Mouse (Mus musculus): ENCODE measurements around the gene Selenof. TPM values are rescaled to one million over a fixed set of nuclear protein-coding genes. Genes with fewer than 3 reads are reported as not detected.
A peak's percentile ranks its signal among the peaks of the same experiment; 100 is the strongest.
"Not testable (repeated sequence)": the region's sequence is repeated elsewhere in the genome, so short reads cannot be mapped to it uniquely, and the experiment has no call there.

The Selenof gene
- polyA plus RNA-seq, 1 experiment from 2014 or later, result 756 TPM

DNA sequence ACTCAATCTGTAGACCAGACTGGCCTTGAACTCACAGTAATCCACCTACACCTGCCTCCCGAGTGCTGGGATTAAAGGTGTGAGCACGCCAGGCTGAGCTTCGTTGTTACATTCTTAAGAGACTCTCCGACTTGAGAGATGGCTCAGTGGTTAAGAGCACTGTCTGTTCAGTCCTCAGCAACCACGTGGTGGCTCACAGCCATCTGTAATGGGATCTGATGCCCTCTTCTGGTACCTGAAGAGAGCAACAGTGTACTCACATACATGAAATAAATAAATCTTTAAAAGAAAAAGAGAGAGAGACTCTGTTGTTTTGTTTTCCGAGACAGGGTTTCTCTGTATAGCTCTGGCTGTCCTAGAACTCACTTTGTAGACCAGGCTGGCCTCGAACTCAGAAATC lies 35.7 kb downstream of the Selenof start:
- not testable (repeated sequence) for H3K4me3 ChIP-seq (ENCODE audit: low read length); H3K36me3 ChIP-seq (ENCODE audit: control insufficient read depth, insufficient read depth, low read length); H3K27me3 ChIP-seq (ENCODE audit: control insufficient read depth, insufficient read depth, low read depth, low read length); H3K9ac ChIP-seq (ENCODE audit: low read length); ATAC-seq (ENCODE audit: low read depth); H3K27ac ChIP-seq (ENCODE audit: low read length); H3K4me2 ChIP-seq (ENCODE audit: low read depth, low read length); H3K9me3 ChIP-seq (ENCODE audit: control insufficient read depth, low read length); H3K4me1 ChIP-seq (replicated peaks; ENCODE audit: control insufficient read depth, insufficient read depth, low read length)
- WGBS, result 59% methylated on average over 7 of the region's 7 CpGs

DNA sequence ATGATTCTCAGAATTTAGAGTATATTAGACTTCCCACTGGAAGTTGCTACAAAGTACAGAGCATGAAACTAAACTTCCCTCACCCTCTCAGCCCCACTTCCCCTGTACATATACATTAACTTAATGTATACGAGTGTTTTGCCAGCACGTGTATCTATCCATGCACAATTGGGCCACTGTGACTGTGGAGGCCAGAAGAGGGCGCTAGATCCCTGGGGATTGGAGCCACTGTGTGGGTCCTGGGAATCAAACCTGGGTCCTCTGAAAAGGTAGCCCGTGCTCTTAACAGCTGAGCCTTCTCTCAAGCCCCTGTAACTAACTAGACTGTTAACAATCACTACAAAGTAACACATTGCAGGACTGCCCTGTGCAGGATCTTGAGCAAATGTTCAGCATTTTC lies 36.3 kb downstream of the Selenof start:
- WGBS, result 65% methylated on average over 4 of the region's 4 CpGs
- Histone ChIP-seq H3K4me2 (ENCODE audit: low read depth, low read length) (no peak overlapping the region), H3K9ac (ENCODE audit: low read length) (no peak overlapping the region), H3K4me3 (ENCODE audit: low read length) (no peak overlapping the region), H3K36me3 (ENCODE audit: control insufficient read depth, insufficient read depth, low read length) (no peaks in the 10 kb centered on the region), H3K27me3 (ENCODE audit: control insufficient read depth, insufficient read depth, low read depth, low read length) (no peaks in the 10 kb centered on the region), H3K27ac (ENCODE audit: low read length) (no peak overlapping the region), H3K4me1 (replicated peaks; ENCODE audit: control insufficient read depth, insufficient read depth, low read length) (no peaks in the 10 kb centered on the region; the same call in 1 of the 2 replicates), H3K9me3 (ENCODE audit: control insufficient read depth, low read length) (no peaks in the 10 kb centered on the region)
- no peak for ATAC-seq (ENCODE audit: low read depth)

DNA sequence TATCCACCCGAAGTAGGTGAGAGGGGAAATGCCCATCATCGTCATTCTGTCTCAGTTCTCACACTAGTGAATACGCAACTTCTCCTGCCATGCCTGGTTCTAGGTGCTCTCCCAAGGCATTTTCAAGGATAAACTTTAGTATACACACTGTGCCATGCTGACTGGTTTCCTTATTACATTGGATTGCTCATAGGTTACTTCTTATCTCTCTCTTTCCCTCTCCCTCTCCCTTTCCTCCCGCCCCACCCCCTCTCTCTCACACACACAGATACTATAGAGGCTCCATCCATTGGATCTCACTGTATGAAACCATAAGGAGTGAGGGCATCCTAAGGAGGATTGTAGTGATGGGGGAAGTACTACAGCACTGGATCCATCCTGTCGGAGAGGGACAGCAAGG lies 38.0 kb downstream of the Selenof start:
- Histone ChIP-seq H3K4me3 (ENCODE audit: low read length) (no peak overlapping the region), H3K9me3 (ENCODE audit: control insufficient read depth, low read length) (no peaks in the 10 kb centered on the region), H3K4me2 (ENCODE audit: low read depth, low read length) (no peak overlapping the region), H3K36me3 (ENCODE audit: control insufficient read depth, insufficient read depth, low read length) (no peaks in the 10 kb centered on the region), H3K9ac (ENCODE audit: low read length) (no peak overlapping the region), H3K27me3 (ENCODE audit: control insufficient read depth, insufficient read depth, low read depth, low read length) (no peaks in the 10 kb centered on the region), H3K4me1 (replicated peaks; ENCODE audit: control insufficient read depth, insufficient read depth, low read length) (peaks cover 4% of the 10 kb centered on the region), H3K27ac (ENCODE audit: low read length) (no peak overlapping the region)
- 84% methylated on average over 5 of the region's 5 CpGs for WGBS
- no peak for ATAC-seq (ENCODE audit: low read depth)

DNA sequence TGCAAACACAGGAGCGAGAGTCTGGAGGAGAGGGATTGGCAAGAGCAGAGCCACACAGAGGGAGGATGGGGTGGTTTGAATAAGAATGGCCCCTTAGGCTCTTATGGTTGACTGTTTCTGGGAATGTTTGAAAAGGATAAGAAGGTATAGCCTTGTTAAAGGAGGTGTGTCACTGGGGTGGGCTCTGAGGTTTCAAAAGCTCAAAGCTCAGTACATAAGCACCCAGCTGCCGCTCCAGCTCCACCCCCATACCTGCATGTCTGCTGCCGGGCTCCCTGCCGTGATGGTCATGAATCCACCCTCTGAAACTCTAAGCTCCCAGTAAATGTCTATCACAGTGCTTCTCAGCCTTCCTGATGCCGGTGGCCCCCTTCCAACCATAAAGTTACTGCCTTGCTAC lies 40.7 kb downstream of the Selenof start:
- no peak overlapping the region for H3K27ac ChIP-seq (ENCODE audit: low read length)
- H3K4me2 ChIP-seq (ENCODE audit: low read depth, low read length), result no peak overlapping the region
- H3K4me1 ChIP-seq (replicated peaks; ENCODE audit: control insufficient read depth, insufficient read depth, low read length), result peaks cover 7% of the 10 kb centered on the region
- H3K36me3 ChIP-seq (ENCODE audit: control insufficient read depth, insufficient read depth, low read length), result no peaks in the 10 kb centered on the region
- H3K9me3 ChIP-seq (ENCODE audit: control insufficient read depth, low read length), result no peaks in the 10 kb centered on the region
- no peaks in the 10 kb centered on the region for H3K27me3 ChIP-seq (ENCODE audit: control insufficient read depth, insufficient read depth, low read depth, low read length)
- ATAC-seq (ENCODE audit: low read depth), result no peak
- no peak overlapping the region for H3K9ac ChIP-seq (ENCODE audit: low read length)
- WGBS, result 54% methylated on average over 5 of the region's 5 CpGs
- no peak overlapping the region for H3K4me3 ChIP-seq (ENCODE audit: low read length)

DNA sequence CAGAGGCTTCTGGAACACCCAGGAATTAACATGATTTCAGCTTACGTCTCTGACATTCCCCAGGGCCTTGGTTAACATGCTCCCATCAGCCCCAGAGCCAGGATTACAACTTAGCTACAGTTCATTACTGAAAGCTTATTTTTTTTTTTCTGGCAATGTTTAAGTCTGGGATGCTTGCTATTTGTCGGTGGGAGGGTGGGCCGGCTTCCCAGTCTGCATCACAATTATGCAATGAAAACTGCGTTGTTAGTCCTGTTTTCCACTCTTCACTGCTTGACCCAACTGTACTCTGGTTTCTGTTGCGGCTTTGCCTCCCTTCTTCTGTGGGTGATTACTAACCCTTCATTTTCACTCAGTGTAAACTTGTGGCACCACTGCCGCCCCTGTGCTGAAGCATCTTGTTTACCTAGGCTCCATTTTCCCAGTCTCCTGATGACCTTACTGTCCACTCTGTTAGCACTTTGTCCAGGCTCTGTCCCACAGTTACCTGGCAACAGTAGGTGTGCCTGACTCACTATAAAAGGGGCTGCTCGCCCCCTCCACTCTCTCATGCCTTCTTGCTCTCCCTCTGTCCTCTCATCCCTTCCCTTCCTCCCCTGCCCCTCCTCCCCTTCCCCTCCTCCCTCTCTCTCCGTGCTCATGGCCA lies 41.6 kb downstream of the Selenof start:
- peak overlapping the region; percentile 37 for H3K27ac ChIP-seq (ENCODE audit: low read length)
- H3K36me3 ChIP-seq (ENCODE audit: control insufficient read depth, insufficient read depth, low read length), result no peaks in the 10 kb centered on the region
- ATAC-seq (ENCODE audit: low read depth), result peak; percentile 76
- H3K4me3 ChIP-seq (ENCODE audit: low read length), result no peak overlapping the region
- peaks cover 7% of the 10 kb centered on the region for H3K4me1 ChIP-seq (replicated peaks; ENCODE audit: control insufficient read depth, insufficient read depth, low read length)
- no peaks in the 10 kb centered on the region for H3K9me3 ChIP-seq (ENCODE audit: control insufficient read depth, low read length)
- no peaks in the 10 kb centered on the region for H3K27me3 ChIP-seq (ENCODE audit: control insufficient read depth, insufficient read depth, low read depth, low read length)
- no peak overlapping the region for H3K4me2 ChIP-seq (ENCODE audit: low read depth, low read length)
- H3K9ac ChIP-seq (ENCODE audit: low read length), result peak overlapping the region; percentile 8; the same call in 1 of the 2 replicates
- WGBS, result 32% methylated on average over 8 of the region's 8 CpGs

DNA sequence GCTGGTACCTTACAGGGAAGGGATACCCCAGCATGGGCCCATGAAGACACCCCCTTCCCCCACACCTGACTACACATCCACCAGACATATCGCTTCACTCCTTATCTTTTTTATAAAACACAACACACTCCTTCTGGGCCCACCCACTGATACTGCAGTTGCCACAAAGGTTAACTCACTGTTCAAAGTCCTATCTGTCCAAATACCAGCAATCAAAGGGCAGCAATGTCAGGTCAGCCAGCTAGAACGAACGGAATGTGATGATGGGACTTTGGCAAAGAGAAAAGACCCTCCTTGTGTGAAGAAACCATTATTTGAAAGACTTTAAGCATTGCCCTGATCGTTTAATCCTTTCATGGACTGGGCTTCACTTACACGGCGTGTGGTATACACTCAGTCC lies 42.3 kb downstream of the Selenof start:
- WGBS, result 40% methylated on average over 6 of the region's 6 CpGs
- no peak overlapping the region for H3K27ac ChIP-seq (ENCODE audit: low read length)
- H3K9ac ChIP-seq (ENCODE audit: low read length), result no peak overlapping the region
- ATAC-seq (ENCODE audit: low read depth), result no peak
- no peak overlapping the region for H3K4me2 ChIP-seq (ENCODE audit: low read depth, low read length)
- no peaks in the 10 kb centered on the region for H3K27me3 ChIP-seq (ENCODE audit: control insufficient read depth, insufficient read depth, low read depth, low read length)
- no peaks in the 10 kb centered on the region for H3K36me3 ChIP-seq (ENCODE audit: control insufficient read depth, insufficient read depth, low read length)
- H3K4me1 ChIP-seq (replicated peaks; ENCODE audit: control insufficient read depth, insufficient read depth, low read length), result peaks cover 7% of the 10 kb centered on the region
- H3K9me3 ChIP-seq (ENCODE audit: control insufficient read depth, low read length), result no peaks in the 10 kb centered on the region
- H3K4me3 ChIP-seq (ENCODE audit: low read length), result no peak overlapping the region

DNA sequence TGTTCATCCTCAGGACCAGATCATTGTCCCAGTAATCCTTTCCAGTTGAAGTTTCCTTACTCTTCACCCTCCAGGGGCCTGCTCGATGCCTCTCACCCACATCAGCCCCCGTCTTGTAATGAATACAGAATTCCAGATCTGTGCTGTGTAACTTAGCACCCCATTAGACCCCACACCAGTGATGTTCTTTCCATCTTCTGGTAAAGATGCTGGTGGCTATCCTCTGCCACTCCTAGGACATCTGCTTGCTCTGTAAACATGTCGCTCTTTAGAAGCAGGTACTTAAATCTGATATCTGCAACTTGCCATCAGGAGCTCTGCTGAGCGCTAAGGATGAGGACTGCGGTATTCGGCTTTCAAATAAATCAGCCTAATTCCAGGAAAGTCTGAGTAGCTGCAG lies 44.2 kb downstream of the Selenof start:
- no peak overlapping the region for H3K4me2 ChIP-seq (ENCODE audit: low read depth, low read length)

DNA sequence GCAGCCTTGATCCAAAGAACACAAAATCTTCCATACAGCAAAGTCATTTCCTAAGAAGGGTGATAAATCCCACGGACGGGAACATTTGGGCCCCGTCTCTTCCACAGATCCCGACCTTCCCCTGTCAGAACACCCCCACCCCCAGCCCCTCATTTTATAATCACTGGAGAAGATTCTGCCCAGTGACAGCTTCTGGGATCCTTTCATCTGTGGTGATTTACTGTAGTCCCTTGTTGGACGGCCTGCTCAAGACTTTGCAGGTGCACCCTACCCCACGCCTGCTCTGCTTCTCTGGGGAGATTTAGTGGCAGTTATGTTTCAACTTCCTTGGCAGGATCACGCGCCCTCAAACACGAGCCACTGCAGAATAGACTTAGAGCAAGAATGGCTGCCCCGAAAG lies 44.6 kb downstream of the Selenof start:
- no peaks in the 10 kb centered on the region for H3K36me3 ChIP-seq (ENCODE audit: control insufficient read depth, insufficient read depth, low read length)
- H3K9me3 ChIP-seq (ENCODE audit: control insufficient read depth, low read length), result peaks cover 4% of the 10 kb centered on the region
- no peak overlapping the region for H3K4me3 ChIP-seq (ENCODE audit: low read length)
- no peak overlapping the region for H3K4me2 ChIP-seq (ENCODE audit: low read depth, low read length)
- H3K9ac ChIP-seq (ENCODE audit: low read length), result no peak overlapping the region
- 61% methylated on average over 10 of the region's 10 CpGs for WGBS
- peaks cover 7% of the 10 kb centered on the region for H3K4me1 ChIP-seq (replicated peaks; ENCODE audit: control insufficient read depth, insufficient read depth, low read length)
- no peak for ATAC-seq (ENCODE audit: low read depth)
- H3K27ac ChIP-seq (ENCODE audit: low read length), result no peak overlapping the region
- H3K27me3 ChIP-seq (ENCODE audit: control insufficient read depth, insufficient read depth, low read depth, low read length), result no peaks in the 10 kb centered on the region

More for the DNA sequence above, 44.2 kb downstream of the Selenof start:
- H3K9ac ChIP-seq (ENCODE audit: low read length), result no peak overlapping the region
- no peak overlapping the region for H3K27ac ChIP-seq (ENCODE audit: low read length)
- no peaks in the 10 kb centered on the region for H3K27me3 ChIP-seq (ENCODE audit: control insufficient read depth, insufficient read depth, low read depth, low read length)
- WGBS, result 34% methylated on average over 6 of the region's 6 CpGs
- H3K36me3 ChIP-seq (ENCODE audit: control insufficient read depth, insufficient read depth, low read length), result no peaks in the 10 kb centered on the region
- no peak overlapping the region for H3K4me3 ChIP-seq (ENCODE audit: low read length)
- no peak for ATAC-seq (ENCODE audit: low read depth)
- peaks cover 4% of the 10 kb centered on the region for H3K9me3 ChIP-seq (ENCODE audit: control insufficient read depth, low read length)
- H3K4me1 ChIP-seq (replicated peaks; ENCODE audit: control insufficient read depth, insufficient read depth, low read length), result peaks cover 7% of the 10 kb centered on the region

DNA sequence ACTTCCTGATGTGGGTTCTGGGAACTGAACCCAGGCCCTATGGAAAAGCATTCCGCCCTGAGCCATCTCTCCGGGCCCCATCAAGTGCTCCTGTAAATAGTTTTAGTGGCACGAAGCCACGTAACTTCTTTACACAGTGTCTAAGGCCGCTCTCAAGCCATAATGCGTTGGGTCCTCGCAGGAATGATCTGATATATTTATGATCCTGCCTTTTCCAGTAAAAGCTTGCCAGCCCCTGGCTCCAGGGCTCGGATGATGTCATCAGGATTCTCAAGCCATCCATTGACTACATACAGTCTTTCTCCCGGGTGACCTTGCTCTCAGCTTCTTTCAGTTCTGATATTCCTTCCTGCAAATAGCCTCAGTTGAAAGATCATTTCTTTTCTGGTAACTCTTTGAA lies 45.4 kb downstream of the Selenof start:
- 41% methylated on average over 9 of the region's 9 CpGs for WGBS
- no peaks in the 10 kb centered on the region for H3K27me3 ChIP-seq (ENCODE audit: control insufficient read depth, insufficient read depth, low read depth, low read length)
- no peak for ATAC-seq (ENCODE audit: low read depth)
- H3K4me2 ChIP-seq (ENCODE audit: low read depth, low read length), result no peak overlapping the region
- H3K9me3 ChIP-seq (ENCODE audit: control insufficient read depth, low read length), result peaks cover 4% of the 10 kb centered on the region
- H3K36me3 ChIP-seq (ENCODE audit: control insufficient read depth, insufficient read depth, low read length), result no peaks in the 10 kb centered on the region
- H3K4me3 ChIP-seq (ENCODE audit: low read length), result no peak overlapping the region
- peaks cover 7% of the 10 kb centered on the region for H3K4me1 ChIP-seq (replicated peaks; ENCODE audit: control insufficient read depth, insufficient read depth, low read length)
- no peak overlapping the region for H3K27ac ChIP-seq (ENCODE audit: low read length)
- H3K9ac ChIP-seq (ENCODE audit: low read length), result no peak overlapping the region

All from lung, embryonic 16.5 days (tissue).